Mouse (Mus musculus) adrenal gland, postnatal 36 days (tissue): ENCODE measurements at regions not wholly inside any gene's neighbourhood (a gene's known extent, or its start where the extent isn't known, plus 50 kb on each side); places are given as distances from the start of the nearest gene placed in this dataset.

ENCODE experiments used
- DNase-seq, 2 experiments: peaks; one replicate each; pipeline ENCODE4 v3.0.0; 2021; ENCODE audit warnings: mixed read lengths in 1 of 2

GRCm38 (mm10) chr3:63036691-63037090, 204.6 kb upstream of the Mme start:
- no peak for DNase-seq

GRCm38 (mm10) chr3:63070786-63071185, 170.6 kb upstream of the Mme start:
- DNase-seq, result no peak

GRCm38 (mm10) chr3:63073051-63073450, 168.3 kb upstream of the Mme start:
- no peak for DNase-seq

GRCm38 (mm10) chr3:63078181-63078580, 163.2 kb upstream of the Mme start:
- DNase-seq, result no peak

- no peak for DNase-seq
Observed at GRCm38 (mm10) chr3:63082161-63082560, 159.2 kb upstream of the Mme start.

GRCm38 (mm10) chr3:63085426-63085825, 155.9 kb upstream of the Mme start:
- no peak for DNase-seq

- peak; percentile 48 to 77 for DNase-seq
Observed at GRCm38 (mm10) chr3:63092901-63093300, 148.4 kb upstream of the Mme start.

GRCm38 (mm10) chr3:63115216-63115615, 126.1 kb upstream of the Mme start:
- DNase-seq, result no peak

- no peak for DNase-seq
Observed at GRCm38 (mm10) chr3:63131883-63132282, 109.5 kb upstream of the Mme start.

GRCm38 (mm10) chr3:63137391-63138147, 103.8 kb upstream of the Mme start:
- DNase-seq, result no peak

GRCm38 (mm10) chr3:63146237-63146636, 95.1 kb upstream of the Mme start:
- DNase-seq, result no peak

GRCm38 (mm10) chr3:63182411-63183166, 58.7 kb upstream of the Mme start:
- DNase-seq, result no peak

- no peak for DNase-seq
Observed at GRCm38 (mm10) chr3:63187836-63188440, 53.4 kb upstream of the Mme start.
